Mouse (Mus musculus) liver, postnatal 0 days (tissue): ENCODE measurements around the gene Tlcd1.

Source experiments
- CTCF ChIP-seq: sonication (generic); IDR thresholded peaks from 2 replicates; pipeline ENCODE4 v1.5.1; 2016; ENCODE audit warnings: antibody characterized with exemption, low read depth
- EP300 ChIP-seq: IDR thresholded peaks from 2 replicates; pipeline ENCODE4 v1.6.1; 2016; ENCODE audit warnings: antibody characterized with exemption, low read depth, mild to moderate bottlenecking

DNA sequence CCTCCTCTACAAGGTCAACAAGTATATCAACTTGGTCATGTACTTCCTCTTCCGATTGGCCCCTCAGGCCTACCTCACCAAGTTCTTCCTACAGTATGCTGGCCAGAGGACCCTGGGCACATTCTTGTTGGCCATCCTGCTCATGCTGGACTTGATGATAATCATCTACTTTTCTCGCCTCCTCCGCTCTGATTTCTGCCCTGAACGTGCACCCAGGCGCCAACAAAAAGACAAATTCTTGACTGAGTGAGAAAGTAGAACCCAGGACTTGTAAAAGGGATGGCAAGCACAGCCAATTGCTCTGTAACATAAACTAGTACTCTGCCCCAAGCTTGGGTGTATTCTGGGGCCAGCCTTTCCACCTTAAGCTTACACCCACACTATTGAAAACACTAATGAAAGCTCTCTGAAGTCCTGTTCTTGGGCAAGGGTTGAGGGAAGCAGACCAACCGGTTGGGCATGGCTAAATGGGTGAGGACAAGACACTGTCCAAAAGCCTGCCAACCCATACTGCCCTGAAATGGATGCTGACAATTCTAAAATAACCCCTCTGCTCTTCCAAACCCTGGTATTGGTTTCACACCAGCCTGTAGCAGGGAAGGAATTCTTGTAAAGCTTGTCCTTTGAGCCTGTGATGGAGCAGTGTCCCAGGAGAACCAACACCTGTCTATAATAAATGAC, 3.7 kb downstream of the Tlcd1 start:
- no peak for TF ChIP-seq CTCF
- TF ChIP-seq EP300 = no peak
